Mouse (Mus musculus): ENCODE measurements at regions not wholly inside any gene's neighbourhood (a gene's known extent, or its start where the extent isn't known, plus 50 kb on each side); places are given as distances from the start of the nearest gene placed in this dataset.

DNA sequence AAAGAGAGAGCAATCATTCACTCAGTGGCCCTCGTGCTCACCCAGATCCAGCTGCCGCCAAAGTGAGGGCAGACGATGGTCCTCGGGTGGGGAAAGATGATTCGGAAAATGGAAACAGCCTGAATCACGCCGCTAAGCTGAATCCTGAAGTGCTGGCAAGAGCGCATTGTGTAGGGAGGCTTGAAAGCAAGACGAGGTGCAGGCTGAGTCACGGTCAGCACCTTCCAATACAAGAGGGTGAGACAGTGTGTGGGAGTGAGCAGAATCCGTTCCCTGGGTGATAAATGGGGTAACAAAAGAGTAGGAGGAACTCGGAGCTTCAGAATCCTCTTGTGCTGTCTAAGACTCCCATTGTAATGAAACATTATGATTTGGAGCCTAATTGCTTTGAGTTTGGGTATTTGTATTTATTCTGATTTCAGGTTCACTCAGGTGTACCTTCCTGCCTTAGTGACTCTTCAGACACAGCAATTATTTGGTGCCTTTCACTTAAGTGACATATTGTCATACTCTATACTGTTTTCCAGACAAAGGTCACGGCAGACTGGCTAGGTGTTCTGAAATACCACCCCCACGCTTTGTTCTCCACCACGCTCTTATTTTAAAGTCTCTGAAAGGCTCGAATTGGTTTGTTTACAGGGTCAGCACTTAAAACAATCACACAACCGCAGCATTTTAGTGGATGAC, 70.0 kb downstream of the Mbip start:
- H3K4me1 ChIP-seq (ENCODE audit: control insufficient read depth, insufficient read depth, low read length) = no peaks in the 10 kb centered on the region
- H3K27me3 ChIP-seq (ENCODE audit: control insufficient read depth, insufficient read depth, low read length) = no peaks in the 10 kb centered on the region
- no peak for TF ChIP-seq CTCF (IDR thresholded peaks at IDR 0.05; ENCODE audit: control insufficient read depth, insufficient read depth, insufficient replicate concordance, low read depth, low read length)
- no peak for TF ChIP-seq POLR2A (IDR thresholded peaks at IDR 0.05; ENCODE audit: control insufficient read depth, low read depth, low read length)
- H3K4me3 ChIP-seq (ENCODE audit: control insufficient read depth, low read depth, low read length) = no peak overlapping the region; the same call in 1 of the 2 replicates
- H3K36me3 ChIP-seq (ENCODE audit: control insufficient read depth, insufficient read depth, low read length) = no peaks in the 10 kb centered on the region
- no peak overlapping the region for H3K27ac ChIP-seq (ENCODE audit: control insufficient read depth, insufficient read depth, low read depth, low read length)

GRCm38 (mm10) chr12:56265049-56265448, 80.6 kb downstream of the Mbip start:
- no peaks in the 10 kb centered on the region for H3K36me3 ChIP-seq (ENCODE audit: control insufficient read depth, insufficient read depth, low read length)
- no peak overlapping the region for H3K4me3 ChIP-seq (ENCODE audit: control insufficient read depth, low read depth, low read length)
- H3K27me3 ChIP-seq (ENCODE audit: control insufficient read depth, insufficient read depth, low read length) = no peaks in the 10 kb centered on the region
- no peaks in the 10 kb centered on the region; the same call in 1 of the 2 replicates for H3K4me1 ChIP-seq (ENCODE audit: control insufficient read depth, insufficient read depth, low read length)
- TF ChIP-seq CTCF (IDR thresholded peaks at IDR 0.05; ENCODE audit: control insufficient read depth, insufficient read depth, insufficient replicate concordance, low read depth, low read length) (no peak), POLR2A (IDR thresholded peaks at IDR 0.05; ENCODE audit: control insufficient read depth, low read depth, low read length) (no peak)
- H3K27ac ChIP-seq (ENCODE audit: control insufficient read depth, insufficient read depth, low read depth, low read length) = no peak overlapping the region

DNA sequence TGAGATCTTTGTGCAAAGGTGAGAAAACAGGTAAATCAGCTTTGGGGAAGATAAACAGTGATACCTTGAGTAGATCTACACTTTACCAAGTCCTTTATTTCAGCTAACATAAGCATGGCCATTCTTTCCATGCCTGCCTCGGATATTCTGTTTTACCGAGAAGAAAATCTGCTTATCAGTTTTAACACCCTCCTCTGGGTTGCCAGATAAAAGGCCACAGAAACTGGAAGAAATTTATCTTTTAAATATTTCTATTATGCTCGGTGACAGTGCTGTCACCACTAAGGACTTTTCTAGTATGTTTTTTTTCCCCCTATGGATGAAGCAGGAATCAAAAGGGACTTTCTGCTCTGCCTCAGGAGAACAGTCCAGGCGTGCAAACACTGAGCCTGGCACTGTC, 84.2 kb downstream of the Mbip start:
- Histone ChIP-seq H3K27ac (ENCODE audit: control insufficient read depth, insufficient read depth, low read depth, low read length) (no peak overlapping the region), H3K4me3 (ENCODE audit: control insufficient read depth, low read depth, low read length) (no peak overlapping the region), H3K4me1 (ENCODE audit: control insufficient read depth, insufficient read depth, low read length) (no peaks in the 10 kb centered on the region; the same call in 1 of the 2 replicates), H3K36me3 (ENCODE audit: control insufficient read depth, insufficient read depth, low read length) (no peaks in the 10 kb centered on the region), H3K27me3 (ENCODE audit: control insufficient read depth, insufficient read depth, low read length) (no peaks in the 10 kb centered on the region)
- TF ChIP-seq POLR2A (IDR thresholded peaks at IDR 0.05; ENCODE audit: control insufficient read depth, low read depth, low read length) (no peak), CTCF (IDR thresholded peaks at IDR 0.05; ENCODE audit: control insufficient read depth, insufficient read depth, insufficient replicate concordance, low read depth, low read length) (no peak)

DNA sequence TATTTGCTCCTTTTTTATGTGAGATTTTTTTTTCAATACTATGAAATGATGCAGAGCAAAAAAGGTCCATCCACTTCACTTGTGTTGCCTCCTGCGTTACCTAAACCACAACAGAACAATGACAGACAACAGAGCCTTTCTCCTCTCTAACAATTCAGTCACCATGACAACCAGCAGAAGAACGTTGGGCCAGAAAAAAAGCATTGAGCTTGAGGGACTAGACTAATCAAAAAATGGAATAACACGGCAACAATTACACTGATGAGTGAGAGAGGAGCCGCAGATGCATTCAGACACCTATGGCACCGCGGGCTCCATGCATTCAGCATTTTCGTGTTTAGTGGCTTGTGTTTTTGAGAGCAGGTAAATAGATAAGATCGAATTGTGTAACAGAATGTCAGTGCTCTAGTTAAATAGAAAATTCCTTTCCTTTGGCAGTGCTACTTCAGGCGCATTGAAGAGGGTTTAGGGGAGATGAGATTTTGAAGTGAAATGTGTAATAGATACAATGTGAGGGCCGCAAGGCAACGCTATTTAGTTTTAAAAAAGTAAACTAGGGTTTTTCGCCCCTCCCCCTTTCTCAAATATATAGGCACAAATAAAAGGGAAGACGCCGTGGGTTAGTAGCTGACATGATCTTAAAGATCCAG, 87.2 kb downstream of the Mbip start:
- H3K4me1 ChIP-seq (ENCODE audit: control insufficient read depth, insufficient read depth, low read length) = peaks cover 6% of the 10 kb centered on the region
- no peaks in the 10 kb centered on the region for H3K27me3 ChIP-seq (ENCODE audit: control insufficient read depth, insufficient read depth, low read length)
- H3K27ac ChIP-seq (ENCODE audit: control insufficient read depth, insufficient read depth, low read depth, low read length) = no peak overlapping the region
- no peaks in the 10 kb centered on the region for H3K36me3 ChIP-seq (ENCODE audit: control insufficient read depth, insufficient read depth, low read length)
- H3K4me3 ChIP-seq (ENCODE audit: control insufficient read depth, low read depth, low read length) = no peak overlapping the region
- TF ChIP-seq POLR2A (IDR thresholded peaks at IDR 0.05; ENCODE audit: control insufficient read depth, low read depth, low read length) = no peak

DNA sequence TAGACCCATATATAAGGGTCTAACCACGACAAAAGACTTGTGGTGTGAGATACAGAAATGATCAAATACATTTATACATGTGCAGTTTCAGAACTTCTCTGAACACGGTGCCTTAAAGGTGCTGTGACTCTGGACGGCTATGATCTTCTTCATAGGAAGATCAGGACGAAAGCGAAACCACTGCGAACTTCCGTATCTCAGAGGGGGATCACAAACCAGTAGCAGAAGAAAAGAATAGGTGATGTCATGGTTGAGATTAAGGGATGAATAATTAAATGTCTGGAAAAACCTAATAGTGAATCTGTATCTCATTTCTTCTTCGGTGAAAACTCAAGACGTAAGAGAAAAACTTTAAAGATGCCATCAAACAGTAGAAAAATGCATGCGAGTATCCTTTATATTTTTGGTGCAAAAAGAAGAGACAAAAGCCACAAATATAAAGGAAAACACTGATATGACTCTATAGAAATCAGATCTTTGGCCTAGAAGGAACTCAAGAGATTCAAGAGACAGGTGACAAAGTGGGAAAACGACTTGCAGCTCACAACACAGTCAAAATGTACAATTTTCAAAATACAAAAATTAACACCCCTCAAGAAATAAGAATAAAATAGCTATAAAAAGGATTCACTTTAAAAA, 89.3 kb downstream of the Mbip start:
- Histone ChIP-seq H3K4me1 (ENCODE audit: control insufficient read depth, insufficient read depth, low read length) (peaks cover 8% of the 10 kb centered on the region), H3K4me3 (ENCODE audit: control insufficient read depth, low read depth, low read length) (no peak overlapping the region), H3K27ac (ENCODE audit: control insufficient read depth, insufficient read depth, low read depth, low read length) (no peak overlapping the region), H3K36me3 (ENCODE audit: control insufficient read depth, insufficient read depth, low read length) (no peaks in the 10 kb centered on the region), H3K27me3 (ENCODE audit: control insufficient read depth, insufficient read depth, low read length) (no peaks in the 10 kb centered on the region)
- no peak for TF ChIP-seq CTCF (IDR thresholded peaks at IDR 0.05; ENCODE audit: control insufficient read depth, insufficient read depth, insufficient replicate concordance, low read depth, low read length)
- TF ChIP-seq POLR2A (IDR thresholded peaks at IDR 0.05; ENCODE audit: control insufficient read depth, low read depth, low read length) = no peak

DNA sequence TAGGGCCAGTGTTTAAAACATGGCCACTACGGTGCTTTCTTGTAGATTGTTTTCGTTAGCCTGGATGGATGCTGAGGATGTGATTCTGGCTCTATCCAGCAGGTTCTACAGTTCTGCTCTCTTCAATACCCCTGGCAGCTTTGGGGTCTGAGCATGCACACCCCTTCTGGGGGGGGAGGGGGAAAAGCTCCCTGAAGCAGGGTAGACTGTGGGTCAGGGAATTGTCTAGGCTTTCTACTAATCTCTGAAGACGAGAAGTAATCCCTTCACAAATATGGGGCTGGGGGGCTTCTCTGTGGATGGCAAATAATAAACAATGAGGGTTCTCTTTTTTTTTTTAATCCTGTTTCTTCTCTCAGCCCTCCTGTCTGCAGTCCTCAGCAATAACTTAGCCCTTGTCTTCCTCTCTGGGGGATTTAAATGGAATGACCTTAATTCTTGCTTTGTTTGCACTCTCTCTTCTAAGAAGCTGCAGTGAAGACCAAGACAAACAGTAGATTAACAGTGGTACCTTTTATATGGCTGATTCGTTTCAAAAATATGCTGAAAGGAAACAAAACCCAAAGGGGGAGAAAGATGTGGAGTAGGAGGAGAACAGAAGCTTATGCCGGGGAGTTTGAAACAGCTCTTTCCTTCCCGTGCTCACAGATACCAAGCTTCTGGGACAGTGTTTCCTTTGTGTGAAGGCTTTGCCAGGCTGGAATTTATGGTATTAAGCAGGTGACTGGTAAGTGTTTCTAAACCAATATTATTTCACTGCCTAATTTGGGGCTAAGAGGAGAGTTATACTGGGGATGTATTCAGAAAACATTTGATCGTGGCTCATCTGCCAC, 92.9 kb downstream of the Mbip start:
- H3K4me3 ChIP-seq (ENCODE audit: control insufficient read depth, low read depth, low read length) = no peak overlapping the region
- TF ChIP-seq POLR2A (IDR thresholded peaks at IDR 0.05; ENCODE audit: control insufficient read depth, low read depth, low read length) = no peak
- no peak for TF ChIP-seq CTCF (IDR thresholded peaks at IDR 0.05; ENCODE audit: control insufficient read depth, insufficient read depth, insufficient replicate concordance, low read depth, low read length)
- no peak overlapping the region for H3K27ac ChIP-seq (ENCODE audit: control insufficient read depth, insufficient read depth, low read depth, low read length)

DNA sequence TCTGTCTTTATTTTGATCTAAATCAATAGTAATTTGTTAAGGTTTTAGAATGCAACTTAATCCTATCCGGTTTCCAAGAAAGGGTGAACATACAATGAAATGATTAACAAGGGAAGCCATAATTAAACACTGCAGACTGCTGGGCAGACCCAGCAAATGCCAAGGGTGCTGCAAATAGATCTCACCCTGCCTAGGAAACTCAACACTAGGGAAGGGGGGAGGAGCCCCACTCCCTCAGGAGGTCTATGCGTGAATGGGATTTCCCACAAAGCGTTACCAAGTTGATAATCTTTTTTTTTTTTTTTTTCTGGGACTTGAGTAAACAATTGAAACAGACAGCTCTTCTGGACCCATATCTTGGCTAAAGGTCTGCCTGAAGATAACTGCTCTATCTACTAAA, 95.4 kb downstream of the Mbip start:
- H3K36me3 ChIP-seq (ENCODE audit: control insufficient read depth, insufficient read depth, low read length) = no peaks in the 10 kb centered on the region
- no peak overlapping the region for H3K27ac ChIP-seq (ENCODE audit: control insufficient read depth, insufficient read depth, low read depth, low read length)
- TF ChIP-seq POLR2A (IDR thresholded peaks at IDR 0.05; ENCODE audit: control insufficient read depth, low read depth, low read length) = no peak
- no peak for TF ChIP-seq CTCF (IDR thresholded peaks at IDR 0.05; ENCODE audit: control insufficient read depth, insufficient read depth, insufficient replicate concordance, low read depth, low read length)
- H3K4me3 ChIP-seq (ENCODE audit: control insufficient read depth, low read depth, low read length) = no peak overlapping the region
- H3K4me1 ChIP-seq (ENCODE audit: control insufficient read depth, insufficient read depth, low read length) = peaks cover 6% of the 10 kb centered on the region
- no peaks in the 10 kb centered on the region for H3K27me3 ChIP-seq (ENCODE audit: control insufficient read depth, insufficient read depth, low read length)

More for the DNA sequence above, 92.9 kb downstream of the Mbip start:
- no peaks in the 10 kb centered on the region for H3K27me3 ChIP-seq (ENCODE audit: control insufficient read depth, insufficient read depth, low read length)
- no peaks in the 10 kb centered on the region for H3K36me3 ChIP-seq (ENCODE audit: control insufficient read depth, insufficient read depth, low read length)
- H3K4me1 ChIP-seq (ENCODE audit: control insufficient read depth, insufficient read depth, low read length) = peaks cover 10% of the 10 kb centered on the region
